Mouse (Mus musculus) midbrain, embryonic 12.5 days (tissue): ENCODE data around the gene Hist1h4i. TPM values are rescaled to one million over a fixed set of nuclear protein-coding genes. Genes with fewer than 3 reads are reported as not detected.
"Not testable (repeated sequence)": the region's sequence is repeated elsewhere in the genome, so short reads cannot be mapped to it uniquely, and the experiment has no call there.

Experiments used
- ATAC-seq: fragments of 200-750 bp; cut with Nextera tagmentation; 2 replicates; pipeline ENCODE4 v1.8.0; 2017; ENCODE audit warnings: low read depth, moderate TSS enrichment, moderate library complexity; ENCODE audit not compliant: low FRiP score
- H3K27ac ChIP-seq: fragments of 300-500 bp; sonication (generic); replicated peaks from 2 replicates; pipeline ENCODE4 v1.5.1; 2016; ENCODE audit warnings: mild to moderate bottlenecking
- H3K27me3 ChIP-seq: fragments of 300-500 bp; sonication (generic); 2 replicates; pipeline ENCODE4 v1.6.1; 2016; ENCODE audit warnings: mild to moderate bottlenecking
- H3K36me3 ChIP-seq: fragments of 300-500 bp; sonication (generic); 2 replicates; pipeline ENCODE4 v1.6.1; 2016
- H3K4me1 ChIP-seq: fragments of 300-500 bp; sonication (generic); 2 replicates; pipeline ENCODE4 v1.6.1; 2016
- H3K4me2 ChIP-seq: fragments of 300-500 bp; sonication (generic); replicated peaks from 2 replicates; pipeline ENCODE4 v1.6.1; 2016; ENCODE audit warnings: mild to moderate bottlenecking, moderate library complexity
- H3K4me3 ChIP-seq: fragments of 300-500 bp; sonication (generic); 2 replicates; pipeline ENCODE4 v1.5.1; 2016; ENCODE audit warnings: mild to moderate bottlenecking
- H3K9ac ChIP-seq: fragments of 300-500 bp; sonication (generic); replicated peaks from 2 replicates; pipeline ENCODE4 v1.6.1; 2016; ENCODE audit warnings: mild to moderate bottlenecking, moderate library complexity
- H3K9me3 ChIP-seq: fragments of 300-500 bp; sonication (generic); 2 replicates; pipeline ENCODE4 v1.6.1; 2016; ENCODE audit warnings: mild to moderate bottlenecking
- WGBS: fragments of 180-500 bp; shearing (Covaris S2); methylation state at CpG from one replicate; pipeline ENCODE4 v1.1.7; 2016; 5-methylcytosine and 5-hydroxymethylcytosine counted together
- polyA plus RNA-seq: library from polyadenylated mRNA; unstranded; fragments of >200 nt; fragmentation: Nextera tagmentation; extraction: Ambion mirVana; gene quantifications from 2 replicates; pipeline ENCODE4 v1.2.1, GENCODE M21; 2016

Gene Hist1h4i
- polyA plus RNA-seq, 1 experiment from 2014 or later, result 34.4 TPM

DNA sequence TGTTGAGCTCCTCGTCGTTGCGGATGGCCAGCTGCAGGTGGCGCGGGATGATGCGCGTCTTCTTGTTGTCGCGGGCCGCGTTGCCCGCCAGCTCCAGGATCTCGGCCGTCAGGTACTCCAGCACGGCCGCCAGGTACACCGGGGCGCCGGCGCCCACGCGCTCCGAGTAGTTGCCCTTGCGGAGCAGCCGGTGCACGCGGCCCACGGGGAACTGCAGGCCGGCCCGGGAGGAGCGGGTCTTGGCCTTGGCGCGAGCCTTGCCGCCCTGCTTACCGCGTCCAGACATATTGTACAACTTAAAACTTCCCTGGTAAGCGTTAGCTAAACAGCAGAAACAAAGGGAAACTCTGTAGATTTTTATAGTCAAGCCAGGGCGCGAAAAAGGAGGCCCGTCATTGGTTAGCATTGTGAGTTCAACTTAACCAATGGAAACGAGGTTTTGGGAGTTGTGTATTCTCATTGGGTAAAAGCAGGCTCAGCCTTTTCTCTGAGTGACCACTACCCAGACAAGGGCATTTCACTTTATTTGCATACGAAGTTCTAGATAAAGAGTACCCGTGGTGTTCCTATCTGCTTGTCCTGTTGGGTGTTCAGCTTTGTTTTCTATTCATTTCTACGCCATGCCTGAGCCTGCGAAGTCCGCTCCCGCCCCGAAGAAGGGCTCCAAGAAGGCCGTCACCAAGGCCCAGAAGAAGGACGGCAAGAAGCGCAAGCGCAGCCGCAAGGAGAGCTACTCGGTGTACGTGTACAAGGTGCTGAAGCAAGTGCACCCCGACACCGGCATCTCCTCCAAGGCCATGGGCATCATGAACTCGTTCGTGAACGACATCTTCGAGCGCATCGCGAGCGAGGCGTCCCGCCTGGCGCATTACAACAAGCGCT is 5.7 kb downstream of the Hist1h4i start, which contains the start of the genes Hist1h2ah and Hist1h2bk:
Hist1h2ah (minus strand) TSS at position 302 of the 882 bp plus-strand sequence.
Hist1h2bk (plus strand) TSS at position 604 of the 882 bp plus-strand sequence.
- peak; percentile 97 for ATAC-seq
- peak within 1 kb of the TSS; percentile 67 for H3K4me2 ChIP-seq
- peak within 1 kb of the TSS; percentile 85 for H3K27ac ChIP-seq
- not testable (repeated sequence) for H3K27me3 ChIP-seq, H3K9me3 ChIP-seq, H3K36me3 ChIP-seq
- WGBS, result 0% methylated on average over 26 of the region's 69 CpGs
- H3K9ac ChIP-seq, result peak within 1 kb of the TSS; percentile 65
- peaks cover 28% of the 10 kb centered on the region for H3K4me1 ChIP-seq
- H3K4me3 ChIP-seq, result peak within 1 kb of the TSS; percentile 43

DNA sequence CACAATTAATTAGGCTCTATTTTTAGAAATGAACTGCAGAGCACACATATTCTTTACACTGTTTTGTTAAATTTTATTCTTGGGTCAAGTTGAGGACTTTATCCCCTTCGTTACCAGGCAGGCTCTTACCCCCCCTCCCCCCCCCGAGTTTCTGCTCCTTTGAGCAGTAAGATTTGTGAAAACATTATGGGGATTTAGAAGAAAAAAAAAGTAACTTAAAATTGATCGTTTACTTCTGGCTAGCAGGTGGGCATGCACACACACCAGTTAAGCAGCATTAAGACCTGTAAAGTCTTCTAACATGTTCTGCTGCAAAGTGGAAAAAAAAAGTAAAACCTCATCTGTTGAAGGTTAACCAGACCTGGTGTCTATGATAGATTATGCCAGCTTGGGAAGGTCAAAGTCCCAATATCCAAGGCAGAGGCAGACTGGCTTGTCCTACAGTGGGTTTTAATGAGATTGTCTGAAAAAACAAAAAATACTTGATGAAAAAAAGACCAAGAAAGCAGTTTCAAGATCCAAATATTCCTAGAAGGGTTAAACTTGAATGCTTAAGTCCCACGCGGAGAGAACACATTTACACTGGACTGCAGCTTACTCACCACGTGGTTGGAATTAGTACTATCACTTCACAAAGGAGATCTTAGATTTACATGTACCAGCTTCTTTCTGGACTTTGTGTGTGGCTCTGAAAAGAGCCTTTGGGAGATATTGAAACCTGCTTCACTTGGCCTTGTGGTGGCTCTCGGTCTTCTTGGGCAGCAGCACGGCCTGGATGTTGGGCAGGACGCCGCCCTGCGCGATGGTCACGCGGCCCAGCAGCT is 6.5 kb downstream of the Hist1h4i start:
- Histone ChIP-seq H3K27ac (peak overlapping the region; percentile 85), H3K4me2 (peak overlapping the region; percentile 67)
- no peak; the same call in 1 of the 2 replicates for ATAC-seq

DNA sequence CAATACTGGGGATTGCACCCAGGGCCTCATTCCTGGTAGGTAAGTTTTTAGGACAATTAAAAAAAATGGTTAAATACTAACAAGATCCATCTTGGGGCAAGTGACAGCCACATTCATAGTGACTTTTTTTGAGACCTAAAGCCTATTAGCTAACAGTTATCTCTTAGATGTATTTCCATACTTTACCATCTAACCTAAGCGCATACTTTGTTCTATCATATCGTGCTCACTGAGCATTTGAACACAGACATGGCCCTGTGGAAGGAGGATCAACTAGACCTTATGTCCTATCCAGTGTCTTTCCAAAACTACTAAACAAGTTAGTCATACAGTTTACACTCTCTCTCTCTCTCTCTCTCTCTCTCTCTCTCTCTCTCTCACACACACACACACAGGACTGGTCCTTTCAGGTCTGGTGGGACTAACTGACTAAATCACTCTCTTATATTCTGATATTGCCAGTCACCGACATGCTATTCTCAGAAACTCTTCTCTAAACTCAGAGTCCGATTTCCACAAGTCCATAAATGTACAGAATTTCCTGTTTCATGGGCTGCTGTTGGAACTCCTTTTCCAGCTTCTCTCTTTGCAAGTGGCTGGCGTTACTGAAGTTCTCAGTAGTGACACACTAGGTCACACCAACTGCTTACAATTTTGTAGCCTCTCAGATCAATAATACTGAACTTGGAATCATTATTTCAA is 7.3 kb downstream of the Hist1h4i start:
- peak overlapping the region; percentile 85; the same call in 1 of the 2 replicates for H3K27ac ChIP-seq
- 53% methylated on average over 5 of the region's 5 CpGs for WGBS
- no peak for ATAC-seq
- H3K36me3 ChIP-seq, result no peaks in the 10 kb centered on the region
- H3K4me2 ChIP-seq, result peak overlapping the region; percentile 67
- H3K9ac ChIP-seq, result peak overlapping the region; percentile 65; the same call in 1 of the 2 replicates
- H3K4me1 ChIP-seq, result peaks cover 21% of the 10 kb centered on the region
- peak overlapping the region; percentile 42 for H3K4me3 ChIP-seq
- H3K27me3 ChIP-seq, result no peaks in the 10 kb centered on the region
- H3K9me3 ChIP-seq, result no peaks in the 10 kb centered on the region

More for the DNA sequence above, 6.5 kb downstream of the Hist1h4i start:
- no peaks in the 10 kb centered on the region for H3K9me3 ChIP-seq
- peak overlapping the region; percentile 65 for H3K9ac ChIP-seq
- peak overlapping the region; percentile 42 for H3K4me3 ChIP-seq
- no peaks in the 10 kb centered on the region for H3K36me3 ChIP-seq
- H3K4me1 ChIP-seq, result peaks cover 21% of the 10 kb centered on the region
- H3K27me3 ChIP-seq, result no peaks in the 10 kb centered on the region
- under 1% methylated on average over 13 of the region's 14 CpGs for WGBS

DNA sequence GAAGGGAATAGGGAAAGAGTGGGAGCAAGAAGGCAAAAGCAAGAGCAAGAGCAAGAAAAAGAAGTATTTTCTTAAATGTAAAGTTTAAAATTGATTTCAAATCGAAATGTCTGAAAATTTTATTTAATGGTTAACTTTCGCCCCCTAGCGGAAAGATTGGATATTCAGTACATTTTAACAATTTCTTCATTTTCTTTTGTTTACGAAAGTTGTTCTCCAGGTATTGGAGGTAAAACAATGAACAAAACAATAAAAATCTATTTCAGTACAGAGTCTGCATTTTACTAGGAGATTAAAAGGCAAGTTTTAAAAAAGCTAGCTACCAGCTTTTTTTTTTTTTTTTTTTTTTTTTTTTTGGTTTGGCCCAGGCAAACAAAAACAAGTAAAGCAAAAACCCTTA is 10.7 kb downstream of the Hist1h4i start:
- ATAC-seq, result no peak
- 14% methylated on average over 4 of the region's 4 CpGs for WGBS
- H3K4me1 ChIP-seq, result peaks cover 22% of the 10 kb centered on the region

DNA sequence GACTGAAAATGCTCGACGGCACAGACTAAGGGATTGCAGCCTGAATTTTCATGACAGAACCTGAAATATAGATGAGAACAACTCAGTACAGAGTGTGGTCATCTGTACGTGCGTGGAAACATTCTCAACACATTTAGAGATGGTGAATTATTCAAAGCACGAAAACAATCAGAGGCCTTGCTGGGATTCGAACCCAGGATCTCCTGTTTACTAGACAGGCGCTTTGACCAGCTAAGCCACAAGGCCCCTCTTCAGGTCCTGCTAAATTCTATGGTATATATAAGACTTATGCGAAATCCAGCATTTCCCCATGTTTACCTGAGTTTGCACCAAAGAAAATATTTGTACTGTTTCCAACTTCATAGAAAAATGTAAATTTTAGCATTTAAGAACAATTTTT is 11.2 kb downstream of the Hist1h4i start:
- Histone ChIP-seq H3K9me3 (no peaks in the 10 kb centered on the region), H3K36me3 (no peaks in the 10 kb centered on the region), H3K9ac (no peak overlapping the region), H3K4me1 (peaks cover 22% of the 10 kb centered on the region), H3K27ac (no peak overlapping the region), H3K4me3 (no peak overlapping the region), H3K27me3 (no peaks in the 10 kb centered on the region), H3K4me2 (no peak overlapping the region)
- WGBS, result 21% methylated on average over 8 of the region's 8 CpGs
- no peak for ATAC-seq

More for the DNA sequence above, 10.7 kb downstream of the Hist1h4i start:
- H3K27me3 ChIP-seq, result no peaks in the 10 kb centered on the region
- H3K9ac ChIP-seq, result no peak overlapping the region
- H3K27ac ChIP-seq, result no peak overlapping the region
- no peaks in the 10 kb centered on the region for H3K9me3 ChIP-seq
- H3K4me2 ChIP-seq, result no peak overlapping the region
- no peak overlapping the region for H3K4me3 ChIP-seq
- H3K36me3 ChIP-seq, result no peaks in the 10 kb centered on the region

DNA sequence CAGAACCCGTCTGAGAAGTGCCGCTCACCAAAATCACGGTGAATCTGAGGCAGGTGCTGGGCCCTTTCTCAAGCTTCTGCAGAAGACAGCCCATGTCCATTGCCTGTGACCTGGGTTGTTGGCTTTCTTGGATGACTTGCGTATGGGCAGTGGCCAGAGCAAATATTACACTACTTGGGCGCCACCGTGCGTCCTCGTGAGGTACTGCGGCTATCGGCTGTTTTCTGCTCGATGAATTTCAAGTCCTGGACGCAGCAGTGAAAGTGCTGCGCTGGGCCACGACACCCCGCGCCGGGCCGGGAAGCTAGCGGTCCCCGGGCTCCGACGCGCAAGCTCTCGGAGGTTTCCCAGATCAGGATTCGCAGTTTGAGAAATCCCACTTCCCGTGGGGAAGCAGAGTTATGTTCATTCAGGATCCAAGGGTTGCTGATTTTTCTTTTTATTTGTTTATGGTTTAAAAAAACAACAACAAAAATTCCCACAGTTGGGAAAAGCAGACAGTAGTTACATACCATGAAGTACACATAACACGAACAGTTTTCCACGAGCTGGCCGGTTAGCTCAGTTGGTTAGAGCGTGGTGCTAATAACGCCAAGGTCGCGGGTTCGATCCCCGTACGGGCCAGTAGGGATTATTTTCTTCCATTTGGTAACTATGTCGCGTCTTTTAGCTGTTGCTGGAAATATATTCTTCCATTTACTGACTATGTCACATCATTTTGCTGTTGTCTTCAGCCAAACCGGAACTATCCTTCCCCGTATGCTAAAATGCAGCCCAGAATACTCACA is 12.3 kb downstream of the Hist1h4i start:
- 1% methylated on average over 40 of the region's 40 CpGs for WGBS
- Histone ChIP-seq H3K4me1 (peaks cover 11% of the 10 kb centered on the region), H3K9ac (peak overlapping the region; percentile 59; the same call in 1 of the 2 replicates), H3K9me3 (no peaks in the 10 kb centered on the region), H3K4me2 (peak overlapping the region; percentile 61), H3K36me3 (no peaks in the 10 kb centered on the region), H3K27ac (peak overlapping the region; percentile 74), H3K27me3 (no peaks in the 10 kb centered on the region), H3K4me3 (peak overlapping the region; percentile 49)
- ATAC-seq, result peak; percentile 84

DNA sequence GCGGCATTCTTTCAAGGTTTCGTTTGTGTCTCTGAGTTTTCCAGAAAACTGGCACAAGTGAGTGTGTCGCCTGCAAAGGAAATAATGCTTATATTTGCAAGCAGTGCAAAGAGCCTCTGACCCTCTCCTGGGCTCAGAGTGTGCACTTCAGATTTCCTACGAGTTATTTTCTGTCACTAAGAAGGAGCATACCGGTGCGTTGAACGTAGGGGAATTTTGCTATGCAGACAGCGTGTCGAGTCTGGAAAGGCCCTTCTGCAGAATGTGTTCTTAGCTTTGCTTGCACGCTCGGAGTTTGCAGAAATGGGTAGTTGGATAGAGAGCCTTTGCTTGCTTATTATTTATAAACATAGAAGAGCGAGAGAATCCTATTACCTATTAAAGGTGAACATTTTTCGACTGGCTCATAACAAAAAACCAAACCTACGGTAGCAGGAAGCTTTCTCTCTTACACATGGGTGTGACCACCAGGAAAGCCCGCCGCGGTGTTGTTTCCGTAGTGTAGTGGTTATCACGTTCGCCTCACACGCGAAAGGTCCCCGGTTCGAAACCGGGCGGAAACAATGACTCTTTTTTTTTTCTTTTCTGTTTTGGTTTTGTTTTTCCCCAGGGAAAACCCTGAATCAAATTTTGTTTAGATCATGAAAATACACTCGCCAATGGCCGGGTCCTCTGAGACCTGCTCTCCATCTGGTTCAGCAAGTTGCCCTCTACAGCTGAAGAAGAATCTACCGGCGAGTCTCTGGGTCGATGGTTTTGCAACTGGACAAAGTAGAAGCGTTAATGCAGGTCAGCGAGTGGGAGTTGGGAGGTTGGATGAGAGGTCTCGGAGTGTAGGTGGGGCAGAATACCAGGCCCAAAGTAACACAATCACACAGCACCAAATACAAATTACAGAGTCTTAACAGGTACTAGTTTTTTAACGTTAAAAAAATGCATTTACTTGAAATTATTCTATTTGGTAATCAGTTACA is 14.8 kb downstream of the Hist1h4i start:
- 1% methylated on average over 35 of the region's 35 CpGs for WGBS
- peak; percentile 20; the same call in 1 of the 2 replicates for ATAC-seq

DNA sequence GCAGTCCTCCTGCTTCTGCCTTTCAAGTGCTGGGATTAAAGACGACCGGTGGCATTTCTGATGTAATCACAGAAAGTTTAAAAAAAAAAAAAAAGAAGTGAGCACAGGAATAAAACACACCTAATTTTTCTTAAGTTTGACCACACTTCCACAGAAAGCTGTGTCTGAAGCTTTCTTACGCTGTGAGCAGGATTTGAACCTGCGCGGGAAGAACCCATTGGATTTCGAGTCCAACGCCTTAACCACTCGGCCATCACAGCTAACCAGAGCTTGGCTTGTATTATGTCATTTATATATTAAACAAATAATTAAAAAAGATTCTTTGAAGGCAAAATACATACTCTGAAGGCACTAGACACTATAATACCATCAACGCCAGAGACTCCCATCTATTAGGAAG is 18.9 kb downstream of the Hist1h4i start:
- Histone ChIP-seq H3K9ac (peak overlapping the region; percentile 49; the same call in 1 of the 2 replicates), H3K4me1 (peaks cover 17% of the 10 kb centered on the region), H3K27ac (no peak overlapping the region), H3K4me3 (peak overlapping the region; percentile 49), H3K9me3 (no peaks in the 10 kb centered on the region), H3K27me3 (peaks cover 29% of the 10 kb centered on the region), H3K36me3 (no peaks in the 10 kb centered on the region), H3K4me2 (peak overlapping the region; percentile 66)
- peak; percentile 68 for ATAC-seq
- under 1% methylated on average over 9 of the region's 9 CpGs for WGBS

More for the DNA sequence above, 14.8 kb downstream of the Hist1h4i start:
- no peaks in the 10 kb centered on the region for H3K27me3 ChIP-seq
- 0 out of 2 replicates have a peak, but pooled peaks cover 13% of the 10 kb centered on the region for H3K4me1 ChIP-seq
- H3K36me3 ChIP-seq, result no peaks in the 10 kb centered on the region
- no peak overlapping the region; the same call in 1 of the 2 replicates for H3K27ac ChIP-seq
- peak overlapping the region; percentile 55 for H3K9ac ChIP-seq
- no peaks in the 10 kb centered on the region for H3K9me3 ChIP-seq
- peak overlapping the region; percentile 60 for H3K4me2 ChIP-seq
- H3K4me3 ChIP-seq, result peak overlapping the region; percentile 47

DNA sequence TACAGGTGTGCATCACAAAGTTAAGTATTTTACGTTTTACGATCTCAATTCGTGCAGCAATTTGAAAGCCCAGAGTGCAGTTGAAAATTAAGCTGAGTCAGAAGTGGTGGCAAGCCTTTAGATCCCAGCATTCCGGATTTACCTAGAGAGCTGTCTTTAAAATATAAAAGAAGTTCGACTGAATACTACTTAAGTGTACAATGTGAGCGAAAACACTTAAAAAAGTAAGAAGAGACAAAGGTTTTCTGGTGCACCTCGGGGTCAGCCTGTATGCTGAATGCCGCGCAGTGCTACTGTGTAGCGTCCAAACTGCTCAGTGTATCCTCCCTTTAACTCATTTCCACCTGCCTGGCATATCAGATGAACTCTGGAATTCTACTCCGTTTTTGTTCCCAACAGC is 19.6 kb downstream of the Hist1h4i start:
- Histone ChIP-seq H3K9ac (peak overlapping the region; percentile 49), H3K9me3 (no peaks in the 10 kb centered on the region), H3K27ac (no peak overlapping the region), H3K4me1 (peaks cover 15% of the 10 kb centered on the region), H3K27me3 (peaks cover 30% of the 10 kb centered on the region), H3K4me2 (peak overlapping the region; percentile 66), H3K36me3 (no peaks in the 10 kb centered on the region), H3K4me3 (peak overlapping the region; percentile 49)
- ATAC-seq, result no peak
- under 1% methylated on average over 11 of the region's 11 CpGs for WGBS

DNA sequence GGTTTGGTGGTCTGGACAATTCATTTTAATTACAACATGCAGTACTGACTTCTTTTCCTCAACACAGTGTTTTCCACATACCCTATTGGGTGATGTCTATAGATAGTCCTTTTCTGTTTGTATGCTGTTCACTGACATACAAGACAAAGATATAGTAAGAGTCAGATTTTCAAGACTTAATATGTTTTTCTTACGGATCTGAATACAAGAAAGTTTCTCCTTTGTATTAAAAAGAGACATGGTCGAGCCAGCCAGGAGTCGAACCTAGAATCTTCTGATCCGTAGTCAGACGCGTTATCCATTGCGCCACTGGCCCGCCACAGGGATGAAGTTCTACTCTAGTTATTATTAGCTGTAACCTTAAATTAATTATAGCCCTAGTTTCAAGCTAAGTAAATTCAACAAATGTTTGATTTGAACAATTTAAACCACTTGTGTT is 20.2 kb downstream of the Hist1h4i start:
- ATAC-seq, result no peak
- H3K9me3 ChIP-seq, result no peaks in the 10 kb centered on the region
- under 1% methylated on average over 8 of the region's 8 CpGs for WGBS
- peak overlapping the region; percentile 66 for H3K4me2 ChIP-seq
- H3K4me1 ChIP-seq, result peaks cover 12% of the 10 kb centered on the region
- no peak overlapping the region for H3K27ac ChIP-seq
- peaks cover 36% of the 10 kb centered on the region for H3K27me3 ChIP-seq
- no peaks in the 10 kb centered on the region for H3K36me3 ChIP-seq
- H3K4me3 ChIP-seq, result peak overlapping the region; percentile 49
- H3K9ac ChIP-seq, result no peak overlapping the region; the same call in 1 of the 2 replicates
